Mouse (Mus musculus) heart, embryonic 11.5 days (tissue): ENCODE data around the gene Fcrl1. TPM values are rescaled to one million over a fixed set of nuclear protein-coding genes. Genes with fewer than 3 reads are reported as not detected.
"Not testable (repeated sequence)": the region's sequence is repeated elsewhere in the genome, so short reads cannot be mapped to it uniquely, and the experiment has no call there.

ENCODE experiments used
- ATAC-seq: fragments of 200-750 bp; cut with Nextera tagmentation; replicated peaks from 2 replicates; pipeline ENCODE4 v1.8.0; 2017; ENCODE audit warnings: moderate library complexity; ENCODE audit not compliant: insufficient number of reproducible peaks, low FRiP score, low TSS enrichment
- H3K27ac ChIP-seq: fragments of 300-500 bp; sonication (generic); 2 replicates; pipeline ENCODE4 v1.5.1; 2014; ENCODE audit warnings: mild to moderate bottlenecking, low read depth, low read length
- H3K27me3 ChIP-seq: fragments of 300-500 bp; sonication (generic); 2 replicates; pipeline ENCODE4 v1.6.1; 2014; ENCODE audit warnings: mild to moderate bottlenecking, low read length, mixed read lengths; ENCODE audit not compliant: control insufficient read depth, insufficient read depth
- H3K36me3 ChIP-seq: fragments of 300-500 bp; sonication (generic); 2 replicates; pipeline ENCODE4 v1.6.1; 2014; ENCODE audit warnings: mild to moderate bottlenecking, low read length, moderate library complexity, mixed read lengths; ENCODE audit not compliant: control insufficient read depth, insufficient read depth
- H3K4me1 ChIP-seq: fragments of 300-500 bp; sonication (generic); 2 replicates; pipeline ENCODE4 v1.6.1; 2014; ENCODE audit warnings: low read length; ENCODE audit not compliant: control insufficient read depth, insufficient read depth
- H3K4me2 ChIP-seq: fragments of 300-500 bp; sonication (generic); 2 replicates; pipeline ENCODE4 v1.6.1; 2014; ENCODE audit warnings: mild to moderate bottlenecking, moderate library complexity
- H3K4me3 ChIP-seq: fragments of 300-500 bp; sonication (generic); 2 replicates; pipeline ENCODE4 v1.5.1; 2014; ENCODE audit warnings: low read depth, low read length
- H3K9ac ChIP-seq: fragments of 300-500 bp; sonication (generic); 2 replicates; pipeline ENCODE4 v1.6.1; 2014; ENCODE audit warnings: mild to moderate bottlenecking, low read depth, low read length, moderate library complexity
- H3K9me3 ChIP-seq: fragments of 300-500 bp; sonication (generic); replicated peaks from 2 replicates; pipeline ENCODE4 v1.6.1; 2016; ENCODE audit warnings: low read length; ENCODE audit not compliant: control insufficient read depth
- WGBS: fragments of 180-500 bp; shearing (Covaris S2); extraction: QIAGEN DNeasy Blood & Tissue Kit; methylation state at CpG from one replicate; pipeline ENCODE4 v1.1.7; 2014; ENCODE audit not compliant: insufficient replicate concordance; 5-methylcytosine and 5-hydroxymethylcytosine counted together
- polyA plus RNA-seq: library from polyadenylated mRNA; unstranded; fragments of >200 nt; fragmentation: Nextera tagmentation; extraction: Ambion mirVana; gene quantifications from 2 replicates; pipeline ENCODE4 v1.2.1, GENCODE M21; 2014

Gene Fcrl1
- 0.48 TPM in 1 of 2 replicates, not detected in the other for polyA plus RNA-seq

- Histone ChIP-seq H3K36me3 (no peaks in the 10 kb centered on the region), H3K9me3 (no peaks in the 10 kb centered on the region), H3K4me3 (no peak within 1 kb of the TSS), H3K27me3 (no peaks in the 10 kb centered on the region), H3K27ac (no peak within 1 kb of the TSS), H3K9ac (no peak within 1 kb of the TSS), H3K4me2 (no peak within 1 kb of the TSS), H3K4me1 (peaks cover 3% of the 10 kb centered on the region; the same call in 1 of the 2 replicates)
- no peak for ATAC-seq
- WGBS, result 78% methylated on average over 18 of the region's 18 CpGs
Observed at GRCm38 (mm10) chr3:87376195-87377165, at the start of gene Fcrl1. Fcrl1 (plus strand) TSS chr3:87376387.

GRCm38 (mm10) chr3:87337899-87338298, 38.3 kb upstream of the Fcrl1 start:
- Histone ChIP-seq H3K27ac (no peak overlapping the region), H3K4me1 (no peaks in the 10 kb centered on the region), H3K4me3 (no peak overlapping the region), H3K36me3 (no peaks in the 10 kb centered on the region), H3K9ac (no peak overlapping the region), H3K4me2 (no peak overlapping the region), H3K27me3 (no peaks in the 10 kb centered on the region), H3K9me3 (no peaks in the 10 kb centered on the region)
- WGBS, result 74% methylated on average over 5 of the region's 5 CpGs
- ATAC-seq, result no peak

- H3K27me3 ChIP-seq, H3K36me3 ChIP-seq, H3K4me3 ChIP-seq, ATAC-seq, H3K9ac ChIP-seq, H3K9me3 ChIP-seq, H3K4me2 ChIP-seq, H3K4me1 ChIP-seq, H3K27ac ChIP-seq: not testable (repeated sequence)
- 75% methylated on average over 2 of the region's 2 CpGs for WGBS
Observed at GRCm38 (mm10) chr3:87350992-87351391, 25.2 kb upstream of the Fcrl1 start.

- no peak for ATAC-seq
- H3K27ac ChIP-seq, result no peak within 1 kb of the TSS
- H3K9ac ChIP-seq, result no peak within 1 kb of the TSS
- no peak within 1 kb of the TSS for H3K4me3 ChIP-seq
- no peaks in the 10 kb centered on the region for H3K9me3 ChIP-seq
- no peaks in the 10 kb centered on the region for H3K4me1 ChIP-seq
- no peak within 1 kb of the TSS for H3K4me2 ChIP-seq
- H3K36me3 ChIP-seq, result no peaks in the 10 kb centered on the region
- H3K27me3 ChIP-seq, result no peaks in the 10 kb centered on the region
Observed at GRCm38 (mm10) chr3:87357581-87357980, 18.6 kb upstream of the Fcrl1 start, which contains the start of gene Cd5l. Cd5l (plus strand) TSS chr3:87357881.

GRCm38 (mm10) chr3:87359215-87359614, 17.0 kb upstream of the Fcrl1 start:
- no peaks in the 10 kb centered on the region for H3K27me3 ChIP-seq
- no peaks in the 10 kb centered on the region for H3K36me3 ChIP-seq
- no peak overlapping the region for H3K9ac ChIP-seq
- no peak overlapping the region for H3K27ac ChIP-seq
- H3K4me2 ChIP-seq, result no peak overlapping the region
- H3K4me3 ChIP-seq, result no peak overlapping the region
- H3K4me1 ChIP-seq, result no peaks in the 10 kb centered on the region
- H3K9me3 ChIP-seq, result no peaks in the 10 kb centered on the region
- no peak for ATAC-seq

- no peaks in the 10 kb centered on the region for H3K9me3 ChIP-seq
- no peaks in the 10 kb centered on the region for H3K27me3 ChIP-seq
- no peak overlapping the region for H3K27ac ChIP-seq
- no peak overlapping the region for H3K4me3 ChIP-seq
- H3K36me3 ChIP-seq, result no peaks in the 10 kb centered on the region
- H3K4me2 ChIP-seq, result no peak overlapping the region
- WGBS, result 78% methylated on average over 6 of the region's 6 CpGs
- H3K4me1 ChIP-seq, result no peaks in the 10 kb centered on the region
- no peak for ATAC-seq
- H3K9ac ChIP-seq, result no peak overlapping the region
Observed at GRCm38 (mm10) chr3:87360466-87360865, 15.7 kb upstream of the Fcrl1 start.

- Histone ChIP-seq H3K4me2 (no peak overlapping the region), H3K27ac (no peak overlapping the region), H3K36me3 (no peaks in the 10 kb centered on the region), H3K9me3 (no peaks in the 10 kb centered on the region), H3K4me3 (no peak overlapping the region), H3K27me3 (no peaks in the 10 kb centered on the region), H3K9ac (no peak overlapping the region), H3K4me1 (no peaks in the 10 kb centered on the region)
- WGBS, result 88% methylated on average over 14 of the region's 14 CpGs
- ATAC-seq, result no peak
Observed at GRCm38 (mm10) chr3:87365691-87366090, 10.5 kb upstream of the Fcrl1 start.

GRCm38 (mm10) chr3:87367511-87367910, 8.7 kb upstream of the Fcrl1 start:
- Histone ChIP-seq H3K9me3 (no peaks in the 10 kb centered on the region), H3K4me1 (no peaks in the 10 kb centered on the region), H3K9ac (no peak overlapping the region), H3K36me3 (no peaks in the 10 kb centered on the region), H3K27me3 (no peaks in the 10 kb centered on the region), H3K27ac (no peak overlapping the region), H3K4me2 (no peak overlapping the region), H3K4me3 (no peak overlapping the region)
- no peak for ATAC-seq
- 77% methylated on average over 10 of the region's 10 CpGs for WGBS

- ATAC-seq, result no peak
- Histone ChIP-seq H3K9me3 (no peaks in the 10 kb centered on the region), H3K36me3 (no peaks in the 10 kb centered on the region), H3K4me2 (no peak overlapping the region), H3K4me1 (no peaks in the 10 kb centered on the region), H3K4me3 (no peak overlapping the region), H3K27ac (no peak overlapping the region), H3K9ac (no peak overlapping the region), H3K27me3 (no peaks in the 10 kb centered on the region)
- WGBS, result 60% methylated on average over 5 of the region's 5 CpGs
Observed at GRCm38 (mm10) chr3:87369181-87369580, 7.0 kb upstream of the Fcrl1 start.
